In genomic region chr4:53165231-53165630, GRCm38 (mm10) we compare ENCODE assay signal across 23 mouse cellular contexts.
"Had no signal": no experiment of that assay in that cellular context is flagged by ENCODE, and none has a peak within 500 bp of the region (broad histone marks: within the 10 kb centered on the region; RNA-seq: fewer than 3 reads in every experiment).

No protein-coding gene starts in this region.

- DNase-seq: gastrocnemius, postnatal 14 days; gastrocnemius, postnatal 36 days; heart, adult 18-20 months; heart, postnatal 10 days; heart, postnatal 4 days; kidney, adult 18-20 months; kidney, adult 8-10 months; kidney, postnatal 10 days; kidney, postnatal 25 days; kidney, postnatal 4 days; layer of hippocampus, postnatal 36 days; left cerebral cortex, postnatal 4 days had no signal

- H3K4me3 ChIP-seq: heart, embryonic 10.5 days; heart, embryonic 12.5 days; hindbrain, embryonic 10.5 days; hindbrain, embryonic 12.5 days; intestine, embryonic 15.5 days; layer of hippocampus, adult 2 months; limb, embryonic 13.5 days; limb, embryonic 15.5 days; liver, embryonic 12.5 days had no signal

- H3K27ac ChIP-seq: heart, embryonic 10.5 days; hindbrain, embryonic 10.5 days; hindbrain, embryonic 12.5 days; hindbrain, embryonic 14.5 days; intestine, embryonic 15.5 days; layer of hippocampus, adult 2 months; limb, embryonic 13.5 days; limb, embryonic 15.5 days; liver, embryonic 12.5 days; liver, embryonic 14.5 days had no signal

- H3K27me3 ChIP-seq: heart, embryonic 12.5 days; intestine, embryonic 15.5 days; limb, embryonic 13.5 days; limb, embryonic 15.5 days had no signal

- H3K4me1 ChIP-seq: hindbrain, embryonic 12.5 days; intestine, embryonic 15.5 days had no signal

- H3K36me3 ChIP-seq: heart, embryonic 10.5 days; heart, embryonic 12.5 days; hindbrain, embryonic 10.5 days; hindbrain, embryonic 12.5 days; intestine, embryonic 15.5 days; limb, embryonic 13.5 days; limb, embryonic 15.5 days; liver, embryonic 12.5 days had no signal
